Mouse (Mus musculus): Measurements from ENCODE around the gene Olfr651. TPM values are rescaled to one million over a fixed set of nuclear protein-coding genes. Genes with fewer than 3 reads are reported as not detected.
A peak's percentile ranks its signal among the peaks of the same experiment; 100 is the strongest.
"Not testable (repeated sequence)": the region's sequence is repeated elsewhere in the genome, so short reads cannot be mapped to it uniquely, and the experiment has no call there.

Gene Olfr651
- polyA plus RNA-seq (2016; fragmentation: Nextera tagmentation; extraction: Ambion mirVana): not detected in 2 replicates

GRCm38 (mm10) chr7:104549833-104550232 lies at the start of gene Olfr651:
Gene Olfr651, plus strand, starts transcription at chr7:104550133.
- Histone ChIP-seq H3K9ac (no peak within 1 kb of the TSS), H3K36me3 (no peaks in the 10 kb centered on the region), H3K4me3 (no peak within 1 kb of the TSS), H3K4me1 (no peaks in the 10 kb centered on the region), H3K27me3 (replicated peaks) (no peaks in the 10 kb centered on the region), H3K27ac (no peak within 1 kb of the TSS), H3K9me3 (no peaks in the 10 kb centered on the region), H3K4me2 (replicated peaks) (no peak within 1 kb of the TSS)
- 83% methylated on average over 5 of the region's 5 CpGs for WGBS
- no peak for ATAC-seq (ENCODE audit: low FRiP score, low read depth)

GRCm38 (mm10) chr7:104501186-104501585 lies 48.7 kb upstream of the Olfr651 start:
- H3K4me1 ChIP-seq; ATAC-seq (ENCODE audit: low FRiP score, low read depth); H3K27me3 ChIP-seq (replicated peaks); H3K36me3 ChIP-seq; H3K27ac ChIP-seq; H3K4me2 ChIP-seq (replicated peaks); H3K9me3 ChIP-seq; H3K9ac ChIP-seq; H3K4me3 ChIP-seq: not testable (repeated sequence)
- 73% methylated on average over 6 of the region's 6 CpGs for WGBS

GRCm38 (mm10) chr7:104501589-104502371 lies 48.2 kb upstream of the Olfr651 start:
- Histone ChIP-seq H3K9me3 (no peaks in the 10 kb centered on the region), H3K4me3 (peak overlapping the region; percentile 48), H3K4me1 (no peaks in the 10 kb centered on the region), H3K27ac (no peak overlapping the region), H3K36me3 (no peaks in the 10 kb centered on the region), H3K9ac (peak overlapping the region; percentile 45; the same call in 1 of the 2 replicates), H3K4me2 (replicated peaks) (peak overlapping the region; percentile 68), H3K27me3 (replicated peaks) (peaks cover 5% of the 10 kb centered on the region)
- ATAC-seq (ENCODE audit: low FRiP score, low read depth): peak; percentile 99
- WGBS: 2% methylated on average over 59 of the region's 59 CpGs

GRCm38 (mm10) chr7:104507421-104508065 lies 42.4 kb upstream of the Olfr651 start, which contains the start of gene Trim30d:
Gene Trim30d, minus strand, starts transcription at chr7:104507849.
- H3K27ac ChIP-seq; H3K36me3 ChIP-seq; H3K27me3 ChIP-seq (replicated peaks); H3K9me3 ChIP-seq; H3K4me2 ChIP-seq (replicated peaks); H3K4me1 ChIP-seq; H3K4me3 ChIP-seq; H3K9ac ChIP-seq; ATAC-seq (ENCODE audit: low FRiP score, low read depth): not testable (repeated sequence)

- no peak for ATAC-seq (ENCODE audit: low FRiP score, low read depth)
Measured at GRCm38 (mm10) chr7:104552700-104553099, 2.8 kb downstream of the Olfr651 start.

GRCm38 (mm10) chr7:104560601-104561000 lies 10.7 kb downstream of the Olfr651 start, which contains the start of gene Olfr652:
Gene Olfr652, plus strand, starts transcription at chr7:104560901.
- Histone ChIP-seq H3K9ac (no peak within 1 kb of the TSS), H3K4me3 (no peak within 1 kb of the TSS), H3K27me3 (replicated peaks) (no peaks in the 10 kb centered on the region), H3K27ac (no peak within 1 kb of the TSS), H3K9me3 (no peaks in the 10 kb centered on the region), H3K36me3 (no peaks in the 10 kb centered on the region), H3K4me1 (no peaks in the 10 kb centered on the region), H3K4me2 (replicated peaks) (no peak within 1 kb of the TSS)
- no peak for ATAC-seq (ENCODE audit: low FRiP score, low read depth)

More at GRCm38 (mm10) chr7:104552700-104553099, 2.8 kb downstream of the Olfr651 start:
- no peak overlapping the region for H3K4me2 ChIP-seq (replicated peaks)
- no peak overlapping the region for H3K27ac ChIP-seq
- no peak overlapping the region for H3K9ac ChIP-seq
- no peak overlapping the region for H3K4me3 ChIP-seq
- H3K4me1 ChIP-seq: no peaks in the 10 kb centered on the region
- no peaks in the 10 kb centered on the region for H3K36me3 ChIP-seq
- WGBS: 69% methylated on average over 1 of the region's 1 CpGs
- no peaks in the 10 kb centered on the region for H3K27me3 ChIP-seq (replicated peaks)
- H3K9me3 ChIP-seq: no peaks in the 10 kb centered on the region

- Histone ChIP-seq H3K27ac (no peak within 1 kb of the TSS), H3K9me3 (no peaks in the 10 kb centered on the region), H3K27me3 (replicated peaks) (no peaks in the 10 kb centered on the region), H3K4me1 (no peaks in the 10 kb centered on the region), H3K9ac (no peak within 1 kb of the TSS), H3K4me2 (replicated peaks) (no peak within 1 kb of the TSS), H3K36me3 (no peaks in the 10 kb centered on the region), H3K4me3 (no peak within 1 kb of the TSS)
- ATAC-seq (ENCODE audit: low FRiP score, low read depth): no peak
- WGBS: 79% methylated on average over 2 of the region's 2 CpGs
Measured at GRCm38 (mm10) chr7:104577014-104577413, 27.1 kb downstream of the Olfr651 start, which contains the start of gene Olfr653. Gene Olfr653, plus strand, starts transcription at chr7:104577314.

GRCm38 (mm10) chr7:104580846-104581245 lies 30.9 kb downstream of the Olfr651 start:
- H3K27me3 ChIP-seq (replicated peaks): no peaks in the 10 kb centered on the region
- H3K4me2 ChIP-seq (replicated peaks): no peak overlapping the region
- no peaks in the 10 kb centered on the region for H3K9me3 ChIP-seq
- H3K4me3 ChIP-seq: no peak overlapping the region
- no peaks in the 10 kb centered on the region for H3K4me1 ChIP-seq
- H3K36me3 ChIP-seq: no peaks in the 10 kb centered on the region
- WGBS: 95% methylated on average over 4 of the region's 4 CpGs
- no peak for ATAC-seq (ENCODE audit: low FRiP score, low read depth)
- H3K27ac ChIP-seq: no peak overlapping the region
- H3K9ac ChIP-seq: no peak overlapping the region

- Histone ChIP-seq H3K4me3 (no peak overlapping the region), H3K4me2 (replicated peaks) (no peak overlapping the region), H3K36me3 (no peaks in the 10 kb centered on the region), H3K9ac (no peak overlapping the region), H3K27me3 (replicated peaks) (no peaks in the 10 kb centered on the region), H3K27ac (no peak overlapping the region), H3K4me1 (no peaks in the 10 kb centered on the region), H3K9me3 (no peaks in the 10 kb centered on the region)
- 89% methylated on average over 4 of the region's 4 CpGs for WGBS
- ATAC-seq (ENCODE audit: low FRiP score, low read depth): no peak
Measured at GRCm38 (mm10) chr7:104581429-104581828, 31.5 kb downstream of the Olfr651 start.

GRCm38 (mm10) chr7:104586725-104587124 lies 36.8 kb downstream of the Olfr651 start, which contains the start of gene Olfr654:
Gene Olfr654, plus strand, starts transcription at chr7:104587025.
- Histone ChIP-seq H3K27ac (no peak within 1 kb of the TSS), H3K27me3 (replicated peaks) (no peaks in the 10 kb centered on the region), H3K4me3 (no peak within 1 kb of the TSS), H3K4me2 (replicated peaks) (no peak within 1 kb of the TSS), H3K36me3 (no peaks in the 10 kb centered on the region), H3K9me3 (no peaks in the 10 kb centered on the region), H3K9ac (no peak within 1 kb of the TSS), H3K4me1 (no peaks in the 10 kb centered on the region)
- ATAC-seq (ENCODE audit: low FRiP score, low read depth): no peak
- WGBS: 92% methylated on average over 4 of the region's 4 CpGs

GRCm38 (mm10) chr7:104588274-104588673 lies 38.3 kb downstream of the Olfr651 start:
- H3K4me1 ChIP-seq: no peaks in the 10 kb centered on the region
- no peaks in the 10 kb centered on the region for H3K27me3 ChIP-seq (replicated peaks)
- no peaks in the 10 kb centered on the region for H3K9me3 ChIP-seq
- H3K4me2 ChIP-seq (replicated peaks): no peak overlapping the region
- no peaks in the 10 kb centered on the region for H3K36me3 ChIP-seq
- H3K4me3 ChIP-seq: no peak overlapping the region
- H3K9ac ChIP-seq: no peak overlapping the region
- no peak for ATAC-seq (ENCODE audit: low FRiP score, low read depth)
- H3K27ac ChIP-seq: no peak overlapping the region
- 85% methylated on average over 5 of the region's 5 CpGs for WGBS

- no peak for ATAC-seq (ENCODE audit: low FRiP score, low read depth)
- H3K36me3 ChIP-seq: no peaks in the 10 kb centered on the region
- 94% methylated on average over 2 of the region's 2 CpGs for WGBS
- no peak within 1 kb of the TSS for H3K4me3 ChIP-seq
- no peak within 1 kb of the TSS for H3K27ac ChIP-seq
- no peaks in the 10 kb centered on the region for H3K4me1 ChIP-seq
- no peaks in the 10 kb centered on the region for H3K9me3 ChIP-seq
- no peak within 1 kb of the TSS for H3K9ac ChIP-seq
- H3K27me3 ChIP-seq (replicated peaks): no peaks in the 10 kb centered on the region
- H3K4me2 ChIP-seq (replicated peaks): no peak within 1 kb of the TSS
Measured at GRCm38 (mm10) chr7:104601679-104602078, 51.7 kb downstream of the Olfr651 start, which contains the start of gene Olfr655. Gene Olfr655, minus strand, starts transcription at chr7:104601779.

Data from neural tube, embryonic 12.5 days (tissue).